Mouse (Mus musculus): ENCODE results near the gene Parp3. TPM values are rescaled to one million over a fixed set of nuclear protein-coding genes. Genes with fewer than 3 reads are reported as not detected.

Parp3 gene
- polyA plus RNA-seq, 2 experiments from 2014 or later, result 52.6 to 68.5 TPM

GRCm38 (mm10) chr9:106456325-106457162 is 20.2 kb downstream of the Parp3 start:
- no peak for ATAC-seq

DNA sequence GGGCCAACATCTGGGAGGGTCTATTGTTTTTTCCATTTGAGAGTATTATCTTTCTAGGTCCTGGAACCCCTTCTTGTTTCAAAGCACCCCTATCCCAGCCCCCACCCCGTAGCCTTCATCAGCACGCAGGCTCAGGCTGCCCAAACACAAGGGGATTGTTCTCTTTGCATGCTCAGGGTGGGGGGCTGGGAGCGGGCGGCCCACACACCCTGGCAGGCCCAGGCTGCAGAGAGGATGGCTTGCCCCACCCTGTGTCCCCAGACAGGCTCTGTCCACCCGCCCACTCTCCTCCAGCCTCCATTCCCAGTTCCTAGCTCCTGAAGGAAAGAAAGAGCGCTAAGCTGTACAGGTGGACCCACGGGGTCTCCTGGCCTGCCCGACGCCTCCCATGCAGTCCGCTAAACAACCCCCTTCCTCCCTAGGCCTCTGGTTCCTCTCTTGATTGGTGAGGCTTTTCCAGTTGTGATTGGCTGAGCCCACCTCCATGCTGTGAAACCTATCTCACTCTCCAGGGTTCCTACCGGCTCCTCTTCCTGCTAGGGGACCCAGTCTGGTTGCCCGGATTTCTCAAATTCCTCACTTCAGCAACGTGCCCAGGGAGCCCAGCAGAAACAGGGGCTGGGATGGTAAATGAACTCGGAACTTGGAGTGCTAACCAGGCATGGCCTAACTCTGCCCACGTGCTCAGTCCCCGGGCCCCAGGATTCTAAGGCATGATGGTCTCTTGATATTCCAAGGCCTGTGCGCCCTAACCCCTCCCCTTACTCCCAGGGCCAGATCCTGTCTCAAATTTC is 21.7 kb downstream of the Parp3 start:
- no peak for ATAC-seq

- ATAC-seq, result no peak
Observed at GRCm38 (mm10) chr9:106454071-106454761, 22.5 kb downstream of the Parp3 start.

DNA sequence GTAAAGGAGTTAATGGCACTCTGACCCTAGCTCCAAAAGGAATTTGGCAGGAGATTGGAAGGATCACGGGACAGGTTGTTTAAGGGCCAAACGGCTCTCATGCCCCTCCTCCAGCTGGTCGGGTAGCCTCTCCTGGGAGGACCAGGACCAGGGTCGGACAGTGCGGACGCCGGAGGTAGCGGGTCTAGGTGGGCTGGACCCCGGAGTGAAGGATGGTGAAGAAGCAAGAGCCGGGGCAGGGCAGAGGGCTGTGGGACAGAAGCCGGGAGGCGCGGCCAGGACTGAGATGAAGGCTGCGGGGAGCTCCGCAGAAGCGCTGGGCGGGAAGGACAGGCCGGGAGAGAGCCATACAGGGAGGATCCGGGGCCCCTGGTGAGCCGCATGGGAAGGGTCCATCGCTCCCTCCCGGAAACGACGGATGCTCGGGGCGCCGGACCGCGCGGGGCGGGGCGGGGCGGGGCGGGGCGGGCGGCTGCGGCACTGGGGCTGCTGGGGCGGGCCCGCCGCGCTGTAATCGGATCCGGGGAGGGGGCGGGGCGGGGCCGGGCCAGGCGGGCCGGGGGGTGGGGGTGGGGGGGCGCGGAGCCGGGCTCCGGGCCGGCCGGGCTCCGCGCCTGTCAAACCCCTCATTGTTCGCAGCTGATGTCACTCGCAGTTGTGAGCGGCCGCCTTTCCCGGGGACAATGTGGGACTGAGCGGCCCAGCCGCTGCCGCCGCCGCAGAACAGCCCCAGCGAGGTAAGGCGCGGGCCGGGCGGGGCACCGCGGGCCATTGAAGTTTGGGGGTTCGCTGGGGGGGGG is 23.3 kb downstream of the Parp3 start, which contains the start of gene Pcbp4:
TSS of gene Pcbp4 (plus strand) at position 21 of the 800 bp plus-strand sequence.
- ATAC-seq, result peak; percentile 72

- no peak for ATAC-seq
Observed at GRCm38 (mm10) chr9:106452821-106453220, 23.9 kb downstream of the Parp3 start.

DNA sequence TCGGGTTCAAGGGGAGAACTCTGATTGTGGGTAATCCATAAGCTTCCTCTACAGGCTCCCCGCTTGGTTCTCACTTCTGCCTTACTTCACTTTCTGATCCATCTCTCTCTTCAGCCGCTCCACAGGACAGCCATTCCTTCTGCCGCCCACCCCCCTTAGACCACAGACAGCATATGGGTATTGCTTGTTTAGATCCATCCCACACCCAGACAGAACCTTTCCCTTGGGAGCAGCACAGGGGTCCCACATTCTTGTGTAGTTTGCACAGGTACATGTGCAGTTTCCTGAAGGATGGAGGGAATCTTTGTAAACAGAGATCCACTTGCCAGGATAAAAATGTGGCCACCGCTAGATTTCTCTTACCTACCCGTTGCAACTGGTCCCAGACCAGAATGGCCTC is 24.4 kb downstream of the Parp3 start:
- no peak for ATAC-seq

DNA sequence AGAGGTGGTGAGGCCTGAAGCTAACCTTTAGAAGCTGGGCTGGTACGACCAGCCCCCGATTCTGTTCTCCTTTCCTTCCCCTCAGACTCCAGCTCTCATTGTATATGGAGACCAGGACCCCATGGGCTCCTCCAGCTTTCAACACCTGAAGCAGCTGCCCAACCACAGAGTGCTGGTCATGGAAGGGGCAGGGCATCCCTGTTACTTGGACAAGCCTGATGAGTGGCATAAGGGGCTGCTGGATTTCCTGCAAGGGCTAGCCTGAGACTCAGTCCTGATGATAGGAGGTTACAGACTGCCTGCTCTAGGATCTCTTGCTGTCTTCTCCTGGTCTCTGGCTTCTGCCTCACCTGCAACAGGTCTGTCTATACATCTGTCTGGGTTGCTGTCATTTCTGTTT is 24.9 kb downstream of the Parp3 start:
- no peak for ATAC-seq

DNA sequence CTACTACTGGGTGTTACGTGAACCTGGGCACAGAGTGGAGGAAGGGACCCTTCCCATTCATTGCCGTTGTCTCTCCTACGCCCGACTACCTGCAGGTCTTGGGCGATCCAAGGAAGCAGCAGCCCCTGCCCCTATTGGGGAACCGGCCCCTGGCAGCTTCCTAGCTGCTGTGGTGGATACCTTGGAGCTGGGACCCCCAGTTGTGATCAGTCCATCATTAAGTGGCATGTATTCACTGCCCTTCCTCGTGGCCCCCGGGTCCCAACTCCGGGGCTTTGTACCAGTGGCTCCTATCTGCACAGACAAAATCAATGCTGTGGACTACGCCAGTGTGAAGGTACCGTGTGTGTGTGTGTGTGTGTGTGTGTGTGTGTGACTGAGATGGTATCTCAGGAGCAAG is 25.5 kb downstream of the Parp3 start:
- ATAC-seq, result no peak

- ATAC-seq, result no peak
Observed at GRCm38 (mm10) chr9:106450661-106451060, 26.1 kb downstream of the Parp3 start.

- no peak for ATAC-seq
Observed at GRCm38 (mm10) chr9:106449947-106450346, 26.8 kb downstream of the Parp3 start.

- peak; percentile 77 for ATAC-seq
Observed at GRCm38 (mm10) chr9:106448498-106449031, 28.2 kb downstream of the Parp3 start.

DNA sequence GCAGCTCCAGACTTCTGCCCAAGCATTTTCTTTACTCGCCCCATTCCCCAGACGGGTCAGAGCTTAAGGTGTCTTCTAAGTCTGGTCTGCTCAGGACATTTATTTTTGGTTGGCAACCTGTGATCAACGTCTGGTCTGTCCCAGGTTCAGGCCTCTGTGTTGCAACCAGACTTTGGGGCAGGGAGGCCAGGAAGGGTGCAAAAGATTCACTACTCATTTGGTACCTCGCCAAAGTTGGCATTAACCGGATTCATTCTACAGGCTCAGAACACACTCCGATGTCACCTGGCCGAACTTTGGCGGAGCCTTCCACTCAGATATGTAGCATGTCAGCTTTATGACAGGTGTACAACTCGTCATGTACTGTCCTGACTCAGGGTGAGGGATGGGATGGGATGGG is 28.8 kb downstream of the Parp3 start:
- ATAC-seq, result no peak

DNA sequence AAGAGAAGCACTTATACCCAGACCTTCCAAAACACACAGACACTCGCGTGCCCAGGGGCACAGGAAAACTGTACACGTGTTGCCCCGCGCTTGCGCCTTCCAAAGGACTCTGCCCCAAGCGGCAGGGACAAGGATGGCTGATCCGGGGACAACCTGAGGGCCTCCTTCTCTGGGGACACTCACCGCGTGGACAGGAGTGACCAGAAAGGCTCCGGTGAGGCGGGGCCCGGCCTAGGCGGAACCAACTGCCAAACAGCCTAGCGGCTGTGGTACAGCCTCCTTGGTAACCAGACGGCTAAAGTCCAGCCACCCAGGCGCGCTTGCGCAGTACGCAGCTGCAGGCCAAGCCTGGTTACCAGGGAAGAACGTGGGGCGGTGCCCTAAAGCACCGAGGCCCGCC is 29.4 kb downstream of the Parp3 start, which contains the start of the genes Abhd14b and Abhd14a:
TSS of gene Abhd14b (plus strand) at position 112 of the 400 bp plus-strand sequence.
TSS of gene Abhd14a (minus strand) at position 331 of the 400 bp plus-strand sequence.
- peak; percentile 70 for ATAC-seq

- ATAC-seq, result no peak
Observed at GRCm38 (mm10) chr9:106444836-106445235, 31.9 kb downstream of the Parp3 start.

GRCm38 (mm10) chr9:106442680-106443079 is 34.1 kb downstream of the Parp3 start:
- ATAC-seq, result no peak

- no peak for ATAC-seq
Observed at GRCm38 (mm10) chr9:106436566-106436965, 40.2 kb downstream of the Parp3 start.

DNA sequence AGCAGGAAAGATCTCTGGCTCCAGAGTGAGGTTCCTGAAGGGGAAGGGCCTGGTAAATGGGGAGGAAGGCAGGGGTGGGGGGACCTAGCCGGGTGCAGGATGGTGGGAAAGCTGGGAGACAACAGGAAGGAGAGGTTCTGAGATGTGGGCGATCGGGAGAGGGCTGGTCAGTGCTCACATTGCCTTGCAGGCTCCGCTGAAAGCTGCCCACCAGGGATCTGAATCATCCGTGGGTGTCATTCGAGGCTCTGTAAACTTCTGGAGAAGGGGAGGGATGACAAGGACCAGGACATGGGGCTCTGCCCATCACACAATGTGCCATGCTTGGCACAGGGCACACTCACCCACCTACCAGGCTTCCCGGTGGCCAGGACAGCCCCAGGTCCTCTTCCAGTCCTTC is 43.4 kb downstream of the Parp3 start:
- ATAC-seq, result no peak

DNA sequence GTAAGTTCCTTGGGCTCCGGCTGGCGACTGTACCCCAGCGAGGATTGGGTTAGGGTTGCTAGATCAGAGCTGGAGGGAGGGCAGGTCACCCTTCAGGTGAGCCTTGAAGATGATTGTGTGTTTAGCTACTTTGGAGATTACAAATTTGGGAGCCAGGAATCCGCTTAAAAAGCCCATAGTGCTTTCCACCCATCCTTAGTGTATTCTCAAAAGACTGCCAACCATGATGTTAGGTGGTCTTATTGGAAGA is 46.8 kb downstream of the Parp3 start:
- no peak for ATAC-seq

DNA sequence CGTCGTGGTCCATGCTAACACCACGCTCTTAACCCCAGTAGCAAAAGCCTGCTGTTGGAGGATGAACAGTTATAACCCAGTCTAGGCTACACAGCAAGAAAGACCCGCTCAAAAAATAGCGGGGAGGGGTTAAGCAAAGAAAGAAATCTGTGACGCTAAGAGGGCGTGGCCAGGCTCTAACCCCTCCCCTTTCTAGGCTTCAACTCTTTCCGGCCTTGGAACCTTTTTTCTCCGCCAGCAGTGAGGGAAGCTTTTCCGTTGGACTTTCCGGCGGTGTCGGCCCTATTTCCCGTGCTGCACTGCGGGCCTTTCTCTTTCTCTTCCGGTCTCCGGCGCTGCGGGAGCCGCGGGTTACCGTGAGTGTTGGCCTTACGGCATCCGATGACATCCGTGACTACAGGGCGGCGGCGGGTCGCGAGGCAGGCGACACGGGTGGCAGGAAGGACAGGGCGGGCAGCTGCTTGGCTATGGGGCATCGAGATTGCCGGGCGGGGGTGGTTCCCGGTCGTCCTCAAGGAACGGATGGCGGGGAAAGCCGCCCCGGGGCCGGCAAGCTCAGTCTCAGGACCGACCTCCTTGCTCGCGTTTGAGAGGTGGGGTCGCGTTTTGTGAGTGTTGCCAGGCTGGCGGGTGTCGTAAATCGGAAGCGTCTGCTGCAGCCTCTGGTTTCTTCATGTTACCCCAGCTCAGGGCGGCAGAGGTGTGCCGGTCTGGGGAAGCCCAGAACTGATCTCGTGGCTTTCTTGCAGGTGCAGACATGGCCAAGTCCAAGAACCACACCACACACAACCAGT is 47.3 kb downstream of the Parp3 start, which contains the start of gene Rpl29:
TSS of gene Rpl29 (plus strand) at position 234 of the 794 bp plus-strand sequence.
- ATAC-seq, result peak; percentile 96

- peak; percentile 19 for ATAC-seq
Observed at GRCm38 (mm10) chr9:106428719-106429220, 48.0 kb downstream of the Parp3 start.

DNA sequence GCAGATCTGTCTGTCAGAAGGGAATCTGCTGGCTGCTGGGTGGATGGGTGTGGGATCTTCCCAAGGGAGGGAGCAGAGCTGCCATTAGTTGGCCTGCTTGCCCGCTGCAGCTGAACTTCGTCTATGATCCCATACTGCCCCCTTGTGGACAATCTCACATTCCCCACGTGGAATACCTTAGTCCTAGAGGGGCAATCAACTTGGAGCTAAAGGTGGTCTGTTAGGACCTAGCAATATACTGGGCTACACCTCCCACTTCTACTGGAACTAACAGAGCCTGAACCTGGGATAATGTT is 54.9 kb downstream of the Parp3 start:
- peak; percentile 76 for ATAC-seq
